Mouse (Mus musculus) thymus, postnatal 10 days (tissue): ENCODE data around the gene Gm21866.
"Not testable (repeated sequence)": the region's sequence is repeated elsewhere in the genome, so short reads cannot be mapped to it uniquely, and the experiment has no call there.

Experiments used
- DNase-seq, 2 experiments: peaks; one replicate each; pipeline ENCODE4 v3.0.0; 2021; ENCODE audit warnings: low spot score in 2 of 2

The Gm21866 gene

DNA sequence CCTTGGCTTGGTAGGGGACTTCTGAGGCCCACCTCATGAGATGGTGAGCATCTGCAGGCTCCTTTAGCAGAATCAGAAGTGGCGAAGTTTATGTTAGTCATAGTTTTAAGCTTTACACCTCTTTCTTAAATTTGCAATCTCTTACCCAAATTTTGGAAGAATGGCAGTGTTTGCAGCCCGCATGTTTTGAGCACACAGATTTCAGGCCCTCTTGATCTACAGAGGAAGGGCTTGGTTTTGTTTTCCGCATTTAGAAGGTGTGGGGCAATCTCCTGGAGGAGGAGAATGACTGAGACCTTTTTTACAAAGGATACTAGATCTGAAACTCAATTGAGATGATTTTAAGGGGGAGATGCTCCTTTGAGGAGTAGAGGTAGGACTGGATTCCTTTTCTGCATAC is at the start of gene Gm21866:
TSS of gene Gm21866 (minus strand) at position 101 of the 400 bp plus-strand sequence.
- not testable (repeated sequence) for DNase-seq

DNA sequence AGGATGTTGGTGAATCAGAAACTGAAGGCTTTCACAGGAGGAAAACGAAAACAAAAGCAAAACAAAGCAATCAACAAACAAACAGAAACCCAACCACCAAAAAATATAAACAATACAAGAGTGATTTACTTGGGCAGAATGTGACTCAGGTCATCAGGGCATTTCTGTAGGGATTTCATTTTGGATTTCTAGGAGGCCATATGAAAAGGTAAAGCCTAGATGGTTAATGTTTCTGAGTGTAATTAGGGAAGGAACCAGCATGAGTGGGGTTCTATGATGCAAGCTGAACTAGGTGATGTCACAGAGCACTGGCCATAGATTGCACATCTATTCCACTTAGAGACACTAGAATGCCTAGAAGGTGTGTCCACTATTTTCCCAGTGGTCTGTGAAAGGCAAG is 28.3 kb upstream of the Gm21866 start, which contains the start of gene Gm20773:
TSS of gene Gm20773 (plus strand) at position 301 of the 400 bp plus-strand sequence.
- not testable (repeated sequence) for DNase-seq
